Mouse (Mus musculus): ENCODE measurements around the gene Btn2a2. TPM values are rescaled to one million over a fixed set of nuclear protein-coding genes. Genes with fewer than 3 reads are reported as not detected.

The Btn2a2 gene
- polyA plus RNA-seq, 1 experiment = 0.91 TPM

GRCm38 (mm10) chr13:23444451-23444850 is 44.2 kb downstream of the Btn2a2 start:
- Histone ChIP-seq H3K9ac (ENCODE audit: low read depth, poor library complexity, severe bottlenecking) (peak overlapping the region; percentile 41; the same call in 1 of the 2 replicates), H3K9me3 (replicated peaks; ENCODE audit: control insufficient read depth, insufficient read depth, low read length, poor library complexity, severe bottlenecking) (no peaks in the 10 kb centered on the region), H3K27me3 (ENCODE audit: control insufficient read depth, insufficient read depth, low read length, poor library complexity, severe bottlenecking) (no peaks in the 10 kb centered on the region), H3K36me3 (ENCODE audit: control insufficient read depth, insufficient read depth, low read length, poor library complexity, severe bottlenecking) (no peaks in the 10 kb centered on the region), H3K4me1 (ENCODE audit: control insufficient read depth, insufficient read depth, low read length) (peaks cover 2% of the 10 kb centered on the region), H3K27ac (ENCODE audit: insufficient read depth, low read length) (peak overlapping the region; percentile 53), H3K4me3 (ENCODE audit: low read depth, low read length) (no peak overlapping the region)
- no peak for TF ChIP-seq CTCF (IDR thresholded peaks at IDR 0.05; ENCODE audit: low read depth, low read length)
- no peak for TF ChIP-seq EP300 (IDR thresholded peaks at IDR 0.05; ENCODE audit: insufficient read depth, low read depth, low read length)
- TF ChIP-seq POLR2A (IDR thresholded peaks at IDR 0.05; ENCODE audit: insufficient read depth, low read length) = no peak

GRCm38 (mm10) chr13:23439901-23440300 is 48.8 kb downstream of the Btn2a2 start:
- Histone ChIP-seq H3K4me1 (ENCODE audit: control insufficient read depth, insufficient read depth, low read length) (peaks cover 1% of the 10 kb centered on the region), H3K9me3 (replicated peaks; ENCODE audit: control insufficient read depth, insufficient read depth, low read length, poor library complexity, severe bottlenecking) (no peaks in the 10 kb centered on the region), H3K27ac (ENCODE audit: insufficient read depth, low read length) (peak overlapping the region; percentile 39), H3K9ac (ENCODE audit: low read depth, poor library complexity, severe bottlenecking) (peak overlapping the region; percentile 29), H3K4me3 (ENCODE audit: low read depth, low read length) (peak overlapping the region; percentile 53), H3K36me3 (ENCODE audit: control insufficient read depth, insufficient read depth, low read length, poor library complexity, severe bottlenecking) (no peaks in the 10 kb centered on the region), H3K27me3 (ENCODE audit: control insufficient read depth, insufficient read depth, low read length, poor library complexity, severe bottlenecking) (no peaks in the 10 kb centered on the region)
- TF ChIP-seq CTCF (IDR thresholded peaks at IDR 0.05; ENCODE audit: low read depth, low read length) (no peak), POLR2A (IDR thresholded peaks at IDR 0.05; ENCODE audit: insufficient read depth, low read length) (no peak), EP300 (IDR thresholded peaks at IDR 0.05; ENCODE audit: insufficient read depth, low read depth, low read length) (no peak)

- H3K36me3 ChIP-seq (ENCODE audit: control insufficient read depth, insufficient read depth, low read length, poor library complexity, severe bottlenecking) = no peaks in the 10 kb centered on the region
- TF ChIP-seq CTCF (IDR thresholded peaks at IDR 0.05; ENCODE audit: low read depth, low read length) (no peak), POLR2A (IDR thresholded peaks at IDR 0.05; ENCODE audit: insufficient read depth, low read length) (no peak), EP300 (IDR thresholded peaks at IDR 0.05; ENCODE audit: insufficient read depth, low read depth, low read length) (no peak)
- no peaks in the 10 kb centered on the region for H3K27me3 ChIP-seq (ENCODE audit: control insufficient read depth, insufficient read depth, low read length, poor library complexity, severe bottlenecking)
- peak overlapping the region; percentile 78 for H3K27ac ChIP-seq (ENCODE audit: insufficient read depth, low read length)
- no peaks in the 10 kb centered on the region for H3K9me3 ChIP-seq (replicated peaks; ENCODE audit: control insufficient read depth, insufficient read depth, low read length, poor library complexity, severe bottlenecking)
- peak overlapping the region; percentile 75 for H3K9ac ChIP-seq (ENCODE audit: low read depth, poor library complexity, severe bottlenecking)
- H3K4me1 ChIP-seq (ENCODE audit: control insufficient read depth, insufficient read depth, low read length) = no peaks in the 10 kb centered on the region
- peak overlapping the region; percentile 54; the same call in 1 of the 2 replicates for H3K4me3 ChIP-seq (ENCODE audit: low read depth, low read length)
Measured at GRCm38 (mm10) chr13:23438521-23438920, 50.1 kb downstream of the Btn2a2 start.

- no peaks in the 10 kb centered on the region for H3K4me1 ChIP-seq (ENCODE audit: control insufficient read depth, insufficient read depth, low read length)
- peak overlapping the region; percentile 99 for H3K4me3 ChIP-seq (ENCODE audit: low read depth, low read length)
- no peaks in the 10 kb centered on the region for H3K27me3 ChIP-seq (ENCODE audit: control insufficient read depth, insufficient read depth, low read length, poor library complexity, severe bottlenecking)
- no peak overlapping the region; the same call in 1 of the 2 replicates for H3K27ac ChIP-seq (ENCODE audit: insufficient read depth, low read length)
- peak overlapping the region; percentile 81 for H3K9ac ChIP-seq (ENCODE audit: low read depth, poor library complexity, severe bottlenecking)
- TF ChIP-seq EP300 (IDR thresholded peaks at IDR 0.05; ENCODE audit: insufficient read depth, low read depth, low read length) = no peak
- TF ChIP-seq POLR2A (IDR thresholded peaks at IDR 0.05; ENCODE audit: insufficient read depth, low read length) = no peak
- TF ChIP-seq CTCF (IDR thresholded peaks at IDR 0.05; ENCODE audit: low read depth, low read length) = no peak
- no peaks in the 10 kb centered on the region for H3K36me3 ChIP-seq (ENCODE audit: control insufficient read depth, insufficient read depth, low read length, poor library complexity, severe bottlenecking)
- no peaks in the 10 kb centered on the region for H3K9me3 ChIP-seq (replicated peaks; ENCODE audit: control insufficient read depth, insufficient read depth, low read length, poor library complexity, severe bottlenecking)
Measured at GRCm38 (mm10) chr13:23437908-23438307, 50.7 kb downstream of the Btn2a2 start.

- Histone ChIP-seq H3K9ac (ENCODE audit: low read depth, poor library complexity, severe bottlenecking) (peak overlapping the region; percentile 81), H3K27ac (ENCODE audit: insufficient read depth, low read length) (peak overlapping the region; percentile 35)
- no peak for TF ChIP-seq POLR2A (IDR thresholded peaks at IDR 0.05; ENCODE audit: insufficient read depth, low read length)
- TF ChIP-seq EP300 (IDR thresholded peaks at IDR 0.05; ENCODE audit: insufficient read depth, low read depth, low read length) = no peak
- TF ChIP-seq CTCF (IDR thresholded peaks at IDR 0.05; ENCODE audit: low read depth, low read length) = no peak
Measured at GRCm38 (mm10) chr13:23436861-23437822, 51.5 kb downstream of the Btn2a2 start.

DNA sequence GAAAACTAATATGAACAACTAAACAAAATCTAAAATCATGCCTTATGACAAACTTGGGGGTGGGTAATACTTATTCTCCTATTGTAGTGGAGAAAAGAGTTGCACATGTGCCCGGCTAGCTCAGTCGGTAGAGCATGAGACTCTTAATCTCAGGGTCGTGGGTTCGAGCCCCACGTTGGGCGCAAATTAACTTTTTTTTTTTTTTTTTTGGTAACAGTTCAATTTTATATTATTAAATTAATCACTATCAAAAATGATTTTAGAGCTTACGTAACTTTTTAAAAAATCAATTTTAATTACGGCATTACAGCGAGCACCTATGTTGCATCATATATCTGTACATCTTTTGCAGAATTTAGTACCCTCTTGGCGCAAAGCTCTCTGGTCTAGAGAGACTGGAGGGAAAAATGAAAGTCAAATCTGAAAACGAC is 52.4 kb downstream of the Btn2a2 start:
- Histone ChIP-seq H3K4me1 (ENCODE audit: control insufficient read depth, insufficient read depth, low read length) (no peaks in the 10 kb centered on the region), H3K36me3 (ENCODE audit: control insufficient read depth, insufficient read depth, low read length, poor library complexity, severe bottlenecking) (no peaks in the 10 kb centered on the region), H3K27me3 (ENCODE audit: control insufficient read depth, insufficient read depth, low read length, poor library complexity, severe bottlenecking) (no peaks in the 10 kb centered on the region), H3K9me3 (replicated peaks; ENCODE audit: control insufficient read depth, insufficient read depth, low read length, poor library complexity, severe bottlenecking) (no peaks in the 10 kb centered on the region), H3K9ac (ENCODE audit: low read depth, poor library complexity, severe bottlenecking) (no peak overlapping the region), H3K27ac (ENCODE audit: insufficient read depth, low read length) (no peak overlapping the region), H3K4me3 (ENCODE audit: low read depth, low read length) (no peak overlapping the region)
- TF ChIP-seq CTCF (IDR thresholded peaks at IDR 0.05; ENCODE audit: low read depth, low read length) = no peak
- no peak for TF ChIP-seq EP300 (IDR thresholded peaks at IDR 0.05; ENCODE audit: insufficient read depth, low read depth, low read length)
- TF ChIP-seq POLR2A (IDR thresholded peaks at IDR 0.05; ENCODE audit: insufficient read depth, low read length) = no peak

More at GRCm38 (mm10) chr13:23436861-23437822, 51.5 kb downstream of the Btn2a2 start:
- Histone ChIP-seq H3K4me1 (ENCODE audit: control insufficient read depth, insufficient read depth, low read length) (no peaks in the 10 kb centered on the region), H3K36me3 (ENCODE audit: control insufficient read depth, insufficient read depth, low read length, poor library complexity, severe bottlenecking) (no peaks in the 10 kb centered on the region), H3K4me3 (ENCODE audit: low read depth, low read length) (peak overlapping the region; percentile 99), H3K27me3 (ENCODE audit: control insufficient read depth, insufficient read depth, low read length, poor library complexity, severe bottlenecking) (no peaks in the 10 kb centered on the region), H3K9me3 (replicated peaks; ENCODE audit: control insufficient read depth, insufficient read depth, low read length, poor library complexity, severe bottlenecking) (no peaks in the 10 kb centered on the region)

Data from ES-Bruce4 (cell line).